Mouse (Mus musculus) mouse trophoblast stem cell (cell line): ENCODE results near the gene Fpgs.

ENCODE experiments used
- in situ Hi-C, 2 experiments: fragments of 300-500 bp; cut with MseI, MboI; formaldehyde crosslinking; loops; 2 replicates in 1 of 2; 3 replicates in 1 of 2; pipeline ENCODE4 v1.15.1; 2025

Gene Fpgs

GRCm38 (mm10) chr2:32704021-32704421 is at the start of gene Fpgs:
Gene Fpgs (minus strand): TSS chr2:32704145.
- in situ Hi-C loops: no loop called here

- in situ Hi-C loops: no loop called here
Observed at GRCm38 (mm10) chr2:32752181-32752580, 48.2 kb upstream of the Fpgs start.

- in situ Hi-C loops: no loop called here
Observed at GRCm38 (mm10) chr2:32751665-32752033, 47.7 kb upstream of the Fpgs start.

GRCm38 (mm10) chr2:32750887-32751664 is 47.1 kb upstream of the Fpgs start:
- in situ Hi-C loops: no loop called here

GRCm38 (mm10) chr2:32750199-32750598 is 46.3 kb upstream of the Fpgs start:
- in situ Hi-C loops: no loop called here

- in situ Hi-C loops: no loop called here
Observed at GRCm38 (mm10) chr2:32749082-32749481, 45.1 kb upstream of the Fpgs start.

- in situ Hi-C loops: no loop called here
Observed at GRCm38 (mm10) chr2:32744272-32744982, 40.5 kb upstream of the Fpgs start.

- in situ Hi-C loops: no loop called here
Observed at GRCm38 (mm10) chr2:32742173-32742531, 38.2 kb upstream of the Fpgs start.

GRCm38 (mm10) chr2:32741273-32742172 is 37.6 kb upstream of the Fpgs start:
- in situ Hi-C loops: no loop called here

- in situ Hi-C loops: no loop called here
Observed at GRCm38 (mm10) chr2:32740916-32741272, 36.9 kb upstream of the Fpgs start, which contains the start of gene 6330409D20Rik. Gene 6330409D20Rik (minus strand): TSS chr2:32741016.

GRCm38 (mm10) chr2:32739311-32739710 is 35.4 kb upstream of the Fpgs start:
- in situ Hi-C loops: no loop called here

- in situ Hi-C loops: no loop called here
Observed at GRCm38 (mm10) chr2:32737008-32737407, 33.1 kb upstream of the Fpgs start.

- in situ Hi-C loops: no loop called here
Observed at GRCm38 (mm10) chr2:32736306-32736829, 32.4 kb upstream of the Fpgs start.

- in situ Hi-C loops: no loop called here
Observed at GRCm38 (mm10) chr2:32734933-32735332, 31.0 kb upstream of the Fpgs start.

- in situ Hi-C loops: no loop called here
Observed at GRCm38 (mm10) chr2:32734480-32734879, 30.5 kb upstream of the Fpgs start.

GRCm38 (mm10) chr2:32732695-32733094 is 28.8 kb upstream of the Fpgs start:
- in situ Hi-C loops: no loop called here

GRCm38 (mm10) chr2:32731911-32732310 is 28.0 kb upstream of the Fpgs start:
- in situ Hi-C loops: no loop called here

GRCm38 (mm10) chr2:32730854-32731253 is 26.9 kb upstream of the Fpgs start:
- in situ Hi-C loops: no loop called here

- in situ Hi-C loops: no loop called here
Observed at GRCm38 (mm10) chr2:32729547-32729946, 25.6 kb upstream of the Fpgs start.

- in situ Hi-C loops: no loop called here
Observed at GRCm38 (mm10) chr2:32728463-32728862, 24.5 kb upstream of the Fpgs start.

- in situ Hi-C loops: no loop called here
Observed at GRCm38 (mm10) chr2:32727435-32727834, 23.5 kb upstream of the Fpgs start.
